Mouse (Mus musculus): ENCODE data around the gene Txndc17. TPM values are rescaled to one million over a fixed set of nuclear protein-coding genes. Genes with fewer than 3 reads are reported as not detected.
"Not testable (repeated sequence)": the region's sequence is repeated elsewhere in the genome, so short reads cannot be mapped to it uniquely, and the experiment has no call there.

Txndc17 gene
- 10 to 100 TPM; 33.6 to 36.7 TPM for total RNA-seq (2021)
- long read RNA-seq, experiment 1, transcript Txndc17-201 (4 exons, 981 nt), result major isoform, 38 of 38 reads
- long read RNA-seq, experiment 1, partial matches to known transcripts, result 0 of 38 reads
- long read RNA-seq, experiment 1, other reads (novel, unspliced or antisense), result 0 of 38 reads
- long read RNA-seq, experiment 2, transcript Txndc17-201 (4 exons, 981 nt), result major isoform, 33 of 33 reads
- long read RNA-seq, experiment 2, partial matches to known transcripts, result 0 of 33 reads
- long read RNA-seq, experiment 2, other reads (novel, unspliced or antisense), result 0 of 33 reads

DNA sequence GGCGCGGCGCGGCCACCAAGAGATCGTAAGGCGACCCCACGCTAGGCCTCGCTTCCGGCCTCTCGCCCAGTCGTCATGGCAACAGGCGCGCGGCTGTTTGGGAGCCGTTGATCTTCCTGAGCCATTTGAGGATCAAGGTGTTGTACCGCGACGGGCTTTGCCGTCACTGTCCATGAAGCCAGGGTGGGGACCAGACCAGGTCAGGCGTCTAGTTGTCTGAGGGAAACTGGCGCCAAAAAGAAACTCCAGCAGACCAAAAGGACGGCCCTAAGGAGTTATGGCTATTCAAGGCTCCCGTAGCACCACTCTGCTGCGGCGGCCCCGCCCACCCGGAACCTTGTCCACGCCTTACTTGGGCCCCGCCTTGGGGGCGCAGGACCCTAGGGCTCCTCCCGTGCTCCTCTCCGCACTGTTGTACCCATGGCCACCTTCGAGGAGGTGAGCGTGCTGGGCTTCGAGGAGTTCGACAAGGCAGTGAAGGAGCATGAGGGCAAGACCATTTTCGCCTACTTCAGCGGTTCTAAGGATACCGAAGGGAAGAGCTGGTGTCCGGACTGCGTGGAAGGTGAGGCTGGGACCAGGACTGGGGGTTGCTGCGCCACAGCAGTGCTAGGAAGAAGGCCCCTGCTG, at the start of gene Txndc17, which contains the start of gene 4933427D14Rik:
Gene Txndc17 (plus strand): TSS at position 344 of the 630 bp plus-strand sequence.
Gene 4933427D14Rik (minus strand): TSS at position 256 of the 630 bp plus-strand sequence.
- intact Hi-C loops (cut with DNase I), result no loop called here
- peak; percentile 70 to 87 for DNase-seq (ENCODE audit: low spot score in 2 of 2)

DNA sequence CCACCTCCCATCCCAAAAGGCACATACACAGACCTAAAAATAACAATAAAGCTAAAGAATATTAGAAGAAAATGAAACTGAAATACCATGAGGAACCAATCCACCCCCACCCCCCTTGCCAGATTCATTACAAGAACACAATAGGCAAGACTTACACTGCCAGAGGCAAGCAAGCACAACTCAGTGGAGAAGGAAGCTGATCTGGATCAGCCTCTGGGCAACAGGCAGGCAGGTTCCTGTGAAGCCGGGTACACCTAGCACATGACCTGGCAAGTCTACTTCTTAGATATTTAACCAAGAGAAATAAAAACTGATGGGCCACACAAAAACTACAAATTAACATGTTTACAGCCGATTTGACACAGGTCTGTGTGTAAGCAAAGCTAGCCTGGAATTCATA, 44.1 kb upstream of the Txndc17 start:
- intact Hi-C loops (cut with DNase I), result no loop called here
- no peak for DNase-seq (ENCODE audit: low spot score in 2 of 2)

DNA sequence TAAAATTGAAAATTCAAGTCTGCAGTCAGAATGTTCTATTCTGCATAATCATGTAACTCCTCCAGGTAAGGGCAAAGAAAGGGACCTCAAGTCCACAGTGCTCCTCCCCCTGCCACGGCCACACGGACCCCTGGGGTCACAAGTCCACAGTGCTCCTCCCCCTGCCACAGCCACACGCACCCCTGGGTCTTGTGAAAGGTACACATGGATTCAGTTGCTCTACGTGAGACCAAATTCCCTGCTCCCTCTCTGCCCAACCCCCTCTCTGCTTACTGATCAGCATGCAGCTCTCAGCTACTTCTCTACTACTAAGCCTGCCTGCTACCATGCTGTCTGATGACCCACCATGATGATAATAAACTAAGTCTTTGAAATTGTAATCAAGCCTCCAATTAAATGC, 37.5 kb upstream of the Txndc17 start:
- DNase-seq (ENCODE audit: low spot score in 2 of 2), result no peak
- intact Hi-C loops (cut with DNase I), result no loop called here

DNA sequence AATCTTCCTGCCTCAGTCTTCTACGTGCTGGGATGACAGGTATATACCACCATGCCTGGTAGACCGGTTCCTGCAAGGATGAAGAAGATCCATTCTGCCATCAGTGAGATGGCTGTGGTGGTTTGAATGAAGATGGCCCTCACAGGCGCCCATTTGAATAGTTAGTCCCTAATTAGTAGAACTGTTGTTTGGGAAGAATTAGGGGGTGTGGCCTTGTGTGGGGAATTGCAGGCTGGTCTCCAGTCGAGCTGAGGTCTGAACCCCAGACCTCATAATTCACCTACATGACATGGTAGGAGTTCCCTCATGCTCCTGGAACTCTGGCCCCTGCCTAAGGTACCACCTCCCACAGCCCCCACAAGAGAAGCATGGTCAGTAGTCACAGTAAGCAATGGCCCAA, 35.4 kb upstream of the Txndc17 start:
- intact Hi-C loops (cut with DNase I); DNase-seq (ENCODE audit: low spot score in 2 of 2): not testable (repeated sequence)

DNA sequence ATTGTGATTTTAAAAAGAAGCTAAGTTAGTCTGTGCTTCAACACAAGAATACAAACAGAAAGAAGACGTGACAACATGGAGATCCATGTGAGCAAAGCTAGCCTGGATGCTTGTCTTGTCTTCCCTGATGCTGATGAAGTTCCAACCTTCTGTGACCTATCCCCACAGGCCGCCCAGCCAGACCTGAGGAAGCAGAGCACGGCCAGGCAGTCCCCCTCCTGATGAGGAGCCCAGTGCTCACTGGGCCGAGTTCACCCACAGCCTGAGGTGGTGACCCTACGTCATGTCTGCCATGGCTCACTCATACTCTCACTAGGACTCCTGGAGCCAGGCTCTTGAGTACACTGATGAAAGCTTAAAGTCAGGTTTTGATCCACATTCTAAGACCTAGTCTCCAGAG, 33.8 kb upstream of the Txndc17 start:
- no peak for DNase-seq (ENCODE audit: low spot score in 2 of 2)
- intact Hi-C loops (cut with DNase I), result no loop called here

DNA sequence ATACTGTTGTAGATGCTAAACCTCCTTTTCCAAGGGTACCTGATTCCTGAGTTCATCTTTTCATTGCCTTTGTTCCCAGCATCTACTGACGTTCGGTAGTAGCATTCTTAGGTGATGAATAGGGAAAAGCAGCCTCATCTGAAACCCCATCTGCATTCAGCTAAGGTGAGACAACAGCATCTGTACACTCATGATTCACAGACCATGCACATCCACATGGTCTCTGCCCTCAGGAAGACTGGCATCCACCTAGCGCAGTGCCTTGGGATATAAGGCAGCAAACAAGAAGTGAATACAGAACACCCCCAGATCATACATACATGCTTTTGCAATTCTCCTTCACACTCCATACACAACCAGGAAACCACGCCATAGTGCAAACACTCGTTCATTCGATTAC, 32.6 kb upstream of the Txndc17 start:
- DNase-seq (ENCODE audit: low spot score in 2 of 2), result no peak
- intact Hi-C loops (cut with DNase I), result no loop called here

DNA sequence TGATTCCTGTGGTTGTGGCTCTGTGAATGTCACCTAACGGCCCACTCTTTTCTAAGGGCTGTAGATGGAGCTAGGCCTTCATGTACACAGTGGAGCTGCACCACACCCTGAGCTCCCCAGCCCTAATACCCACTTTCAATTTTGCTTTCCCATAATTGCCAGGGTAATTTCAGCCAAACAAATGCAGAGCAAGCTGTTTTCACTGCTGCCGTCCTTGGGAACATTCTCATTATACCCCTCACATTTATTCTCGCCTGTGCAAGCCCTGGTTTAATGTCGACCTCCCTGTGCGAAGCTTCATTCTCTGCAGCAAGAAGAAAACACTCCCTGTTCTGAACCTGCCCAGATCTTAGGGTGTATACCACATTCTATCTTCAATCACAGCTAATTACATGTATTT, 31.4 kb upstream of the Txndc17 start:
- intact Hi-C loops (cut with DNase I), result no loop called here
- DNase-seq (ENCODE audit: low spot score in 2 of 2), result no peak

DNA sequence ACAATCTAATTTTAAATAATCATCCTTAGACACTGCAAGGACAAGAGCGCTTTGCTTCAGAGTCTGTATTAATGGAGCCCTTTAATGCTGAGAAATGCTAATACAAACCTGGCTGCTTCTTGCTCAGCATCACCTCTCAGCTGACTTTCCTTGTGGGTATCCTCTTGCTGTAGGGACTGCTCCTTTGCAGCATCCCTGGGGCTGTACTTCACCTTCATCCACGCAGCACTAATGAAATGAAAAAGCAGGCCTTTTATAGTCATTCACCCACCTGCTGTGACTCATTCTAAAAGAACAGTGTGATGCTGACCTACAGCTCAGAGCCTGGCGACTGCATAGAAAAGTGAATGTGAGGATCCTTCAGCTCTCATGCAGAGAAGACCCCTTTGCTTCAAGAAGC, 30.8 kb upstream of the Txndc17 start:
- intact Hi-C loops (cut with DNase I), result no loop called here
- DNase-seq (ENCODE audit: low spot score in 2 of 2), result no peak

DNA sequence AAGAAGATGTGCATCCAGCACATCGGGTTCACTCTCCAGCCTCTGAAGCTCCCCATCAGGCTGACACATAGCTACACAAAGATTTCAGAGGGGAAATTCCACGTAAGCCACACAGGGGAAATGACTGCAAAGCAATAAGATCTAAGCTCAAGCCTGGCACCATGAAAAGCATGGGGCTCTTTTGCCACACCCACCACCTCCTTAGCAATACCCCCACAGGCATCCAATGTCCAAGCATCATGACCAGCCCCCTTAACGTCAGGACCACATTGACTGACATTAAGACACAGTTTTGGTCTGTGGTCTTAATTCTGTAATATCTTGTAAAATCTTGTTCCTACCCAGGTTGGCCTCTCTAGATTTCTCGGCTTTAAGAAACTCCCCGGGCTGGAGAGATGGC, 26.8 kb upstream of the Txndc17 start:
- intact Hi-C loops (cut with DNase I), result no loop called here
- DNase-seq (ENCODE audit: low spot score in 2 of 2), result no peak

DNA sequence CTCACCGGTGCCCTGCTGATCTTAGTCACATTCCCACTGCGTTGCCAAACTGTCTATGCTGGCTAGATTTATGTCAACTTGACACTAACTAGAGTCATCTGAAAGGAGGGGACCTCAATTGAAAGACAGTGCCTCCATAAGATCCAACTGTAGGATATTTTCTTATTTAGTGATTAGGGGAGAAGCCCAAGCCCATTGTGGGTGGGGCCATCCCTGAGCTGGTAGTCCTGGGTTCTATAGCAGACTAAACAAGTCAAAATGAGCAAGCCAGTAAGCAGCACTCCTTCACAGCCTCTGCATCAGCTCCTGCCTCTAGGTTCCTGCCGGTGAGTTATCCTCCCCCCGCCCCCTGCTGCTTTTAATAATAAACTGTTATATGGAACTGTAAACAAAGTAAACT, 26.2 kb upstream of the Txndc17 start:
- no peak for DNase-seq (ENCODE audit: low spot score in 2 of 2)
- intact Hi-C loops (cut with DNase I), result no loop called here

DNA sequence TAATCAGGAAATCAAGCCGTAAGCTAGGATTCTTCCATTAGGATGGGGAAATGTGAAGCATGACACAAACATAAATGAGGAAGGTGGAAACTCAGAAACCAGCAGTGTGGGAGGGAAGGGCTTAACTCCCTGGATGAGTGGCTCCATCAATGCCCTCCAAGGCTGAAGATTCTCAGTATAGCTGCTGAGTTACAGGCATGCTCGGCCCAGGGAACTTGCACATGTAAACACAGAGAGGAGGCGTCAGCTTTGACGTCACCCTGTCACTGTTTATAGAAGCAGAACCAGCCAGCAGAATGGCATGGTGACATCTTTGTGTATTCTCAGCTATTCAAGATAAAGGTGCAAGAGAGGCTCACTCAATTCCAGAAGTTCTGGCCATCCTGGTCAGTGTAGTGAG, 23.1 kb upstream of the Txndc17 start:
- DNase-seq (ENCODE audit: low spot score in 2 of 2), result no peak
- intact Hi-C loops (cut with DNase I), result no loop called here

DNA sequence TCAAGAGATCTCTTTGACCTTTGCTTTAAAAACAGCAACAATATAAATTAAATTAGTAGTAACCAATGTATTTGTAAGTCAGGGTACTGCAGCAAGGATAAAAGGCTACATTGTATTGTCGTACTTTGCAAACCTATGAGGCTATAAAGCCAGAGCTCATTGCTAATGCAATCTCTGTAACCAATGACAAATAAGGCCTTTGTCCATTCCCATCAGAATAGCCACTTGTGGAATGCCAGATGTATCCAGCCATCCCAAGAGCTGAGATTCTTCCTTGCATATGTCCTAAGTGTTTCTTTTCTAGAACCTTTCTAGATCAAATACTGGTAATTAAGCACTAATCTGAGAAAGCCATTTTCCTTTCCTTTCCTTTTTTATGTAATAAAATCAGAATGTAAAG, 16.5 kb upstream of the Txndc17 start:
- intact Hi-C loops (cut with DNase I), result no loop called here
- DNase-seq (ENCODE audit: low spot score in 2 of 2), result no peak

DNA sequence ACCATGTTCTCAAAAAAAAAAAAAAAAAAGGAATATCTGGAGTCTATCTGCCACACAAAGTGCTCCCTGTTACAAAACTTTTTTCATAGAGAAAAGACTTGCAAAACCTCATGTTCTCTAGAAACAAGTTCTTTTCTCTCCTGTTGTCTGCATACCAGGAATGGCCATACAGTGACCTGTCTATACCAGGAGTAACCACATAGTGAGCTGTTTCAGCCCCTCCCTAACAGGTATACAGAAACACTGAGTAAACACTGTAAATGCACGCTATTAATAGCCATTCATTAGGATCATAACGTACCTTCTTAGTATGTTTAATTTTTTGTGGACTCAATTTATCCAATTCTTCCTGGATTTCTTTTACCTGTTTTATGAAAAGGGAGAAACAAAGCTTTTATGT, 13.1 kb upstream of the Txndc17 start:
- intact Hi-C loops (cut with DNase I), result no loop called here
- DNase-seq (ENCODE audit: low spot score in 2 of 2), result no peak

DNA sequence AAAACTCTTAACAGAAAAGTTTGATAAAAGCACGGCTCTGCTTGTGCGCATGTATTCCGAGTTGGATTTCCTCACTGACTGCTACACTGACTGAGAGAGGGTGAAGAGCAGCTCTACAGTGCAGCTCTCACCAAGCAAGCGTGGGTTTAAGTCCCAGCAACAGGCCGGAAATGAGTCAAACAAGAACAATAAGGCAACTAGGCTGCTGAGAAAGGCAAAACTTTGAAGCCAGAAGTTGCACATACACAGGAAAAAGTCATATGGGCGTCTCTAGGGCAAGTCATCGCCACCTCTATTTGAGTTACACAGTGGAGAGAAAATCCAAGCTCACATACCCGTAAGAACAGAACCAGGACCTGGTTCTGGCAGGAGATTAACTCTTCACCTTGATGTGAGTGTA, 10.8 kb upstream of the Txndc17 start:
- intact Hi-C loops (cut with DNase I), result no loop called here
- DNase-seq (ENCODE audit: low spot score in 2 of 2), result no peak

DNA sequence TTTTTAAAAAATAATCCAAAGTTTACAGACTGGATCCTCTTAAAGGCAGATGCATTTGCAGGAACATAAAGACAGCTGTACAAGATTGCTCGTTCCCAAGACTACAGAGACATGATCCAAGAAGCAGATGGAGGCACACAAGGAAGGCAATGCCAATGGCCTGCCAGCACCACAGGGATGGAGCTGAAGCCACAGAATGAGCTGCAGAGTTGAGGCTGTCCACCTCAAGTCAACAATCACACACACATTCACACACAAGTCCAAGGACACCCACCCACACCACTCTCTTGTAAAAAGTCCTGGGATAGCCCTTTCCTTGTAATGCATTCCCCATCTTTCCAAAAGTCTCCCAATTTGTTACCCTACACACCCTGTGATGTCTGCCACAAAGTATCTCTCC, 3.9 kb upstream of the Txndc17 start:
- peak in 1 of 2 experiments; percentile 39 for DNase-seq (ENCODE audit: low spot score in 2 of 2)
- intact Hi-C loops (cut with DNase I), result no loop called here

DNA sequence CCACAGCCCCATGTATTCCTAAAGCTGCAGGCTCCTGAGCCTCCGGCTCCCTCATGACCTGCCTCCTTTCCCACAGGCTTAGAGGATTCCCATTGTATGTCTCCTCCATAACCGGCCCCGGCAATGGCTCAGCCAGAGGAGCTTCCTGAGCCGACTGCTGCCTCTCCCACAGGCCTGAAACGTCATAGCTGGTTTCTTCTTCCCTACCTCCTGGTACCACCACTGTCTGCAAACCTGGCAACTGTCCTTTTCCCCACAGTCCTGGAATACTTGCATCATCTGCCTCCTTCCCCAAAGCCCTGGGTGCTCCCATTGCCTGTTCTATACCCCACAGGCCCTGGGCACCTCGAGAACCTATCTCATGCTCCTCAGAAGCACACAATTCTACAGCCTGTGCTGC, 2.1 kb upstream of the Txndc17 start:
- peak in 1 of 2 experiments; percentile 35 for DNase-seq (ENCODE audit: low spot score in 2 of 2)
- intact Hi-C loops (cut with DNase I), result no loop called here

DNA sequence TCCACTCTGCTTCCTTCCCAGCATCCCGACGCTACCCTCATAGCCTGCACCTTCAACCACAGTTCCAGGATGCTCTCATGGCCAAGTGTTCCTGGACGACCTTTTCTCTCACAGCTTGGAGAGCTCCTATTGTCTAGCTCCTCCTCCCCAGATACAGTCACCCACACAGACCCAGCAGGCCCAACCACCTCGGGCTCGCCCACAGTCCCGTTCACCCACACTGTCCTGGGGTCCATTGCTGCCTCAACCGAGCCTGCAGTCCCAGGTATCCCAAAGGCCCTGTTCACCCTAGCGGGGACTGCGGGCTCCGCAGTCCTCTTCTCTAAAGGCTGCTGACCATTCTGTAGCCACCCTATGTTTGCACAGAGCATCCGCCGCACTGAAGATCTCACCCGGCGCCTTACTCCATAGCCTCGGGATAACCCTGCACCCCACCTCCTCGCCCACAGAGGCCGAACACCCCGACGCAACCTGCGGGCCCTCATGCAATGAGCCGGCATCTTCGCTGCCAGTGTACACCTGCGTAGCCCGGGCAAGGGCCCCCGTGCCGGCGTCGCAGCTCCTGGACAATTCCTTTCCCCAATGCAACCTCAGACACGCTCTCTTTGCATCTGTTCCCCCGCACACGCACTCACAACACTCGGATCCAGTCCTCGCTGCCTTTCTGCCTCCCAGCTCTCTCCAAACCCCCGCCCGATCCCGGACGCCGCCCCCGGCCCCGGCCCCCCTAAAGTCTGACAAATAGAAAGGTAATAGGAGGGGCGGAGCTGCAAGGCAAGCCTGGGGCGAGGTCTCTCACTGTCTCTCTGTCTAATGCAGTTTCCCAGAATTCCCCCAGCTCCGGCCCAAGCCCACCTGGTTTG, 775 bp upstream of the Txndc17 start, which contains the start of gene Gm43951:
Gene Gm43951 (minus strand): TSS at position 500 of the 863 bp plus-strand sequence.
- intact Hi-C loops (cut with DNase I), result no loop called here
- DNase-seq (ENCODE audit: low spot score in 2 of 2), result peak; percentile 34 to 59

DNA sequence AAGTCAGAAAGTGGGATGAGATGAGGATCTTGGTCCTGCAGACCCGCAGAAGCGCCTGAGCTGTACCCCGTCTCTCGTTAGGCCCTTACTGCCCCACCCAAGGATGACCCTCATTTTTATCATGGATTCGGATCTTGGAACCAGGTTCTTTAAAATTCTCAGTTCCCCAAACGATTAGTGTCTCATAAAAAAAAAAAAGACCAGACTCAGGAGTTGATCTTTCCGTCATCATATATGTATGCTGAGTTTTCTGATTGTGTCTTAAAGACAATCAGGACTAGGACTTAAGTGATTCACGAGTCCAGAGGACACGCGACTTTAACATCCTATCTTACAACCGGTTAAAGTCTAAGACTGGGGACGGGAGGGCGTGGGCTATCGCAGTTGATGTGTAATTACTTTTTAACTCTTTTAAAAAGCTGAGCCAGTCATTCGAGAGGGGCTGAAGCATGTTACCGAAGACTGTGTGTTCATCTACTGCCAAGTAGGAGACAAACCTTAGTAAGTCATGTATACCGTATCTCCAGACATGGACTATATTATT, 559 bp downstream of the Txndc17 start:
- DNase-seq (ENCODE audit: low spot score in 2 of 2), result no peak
- intact Hi-C loops (cut with DNase I), result no loop called here

DNA sequence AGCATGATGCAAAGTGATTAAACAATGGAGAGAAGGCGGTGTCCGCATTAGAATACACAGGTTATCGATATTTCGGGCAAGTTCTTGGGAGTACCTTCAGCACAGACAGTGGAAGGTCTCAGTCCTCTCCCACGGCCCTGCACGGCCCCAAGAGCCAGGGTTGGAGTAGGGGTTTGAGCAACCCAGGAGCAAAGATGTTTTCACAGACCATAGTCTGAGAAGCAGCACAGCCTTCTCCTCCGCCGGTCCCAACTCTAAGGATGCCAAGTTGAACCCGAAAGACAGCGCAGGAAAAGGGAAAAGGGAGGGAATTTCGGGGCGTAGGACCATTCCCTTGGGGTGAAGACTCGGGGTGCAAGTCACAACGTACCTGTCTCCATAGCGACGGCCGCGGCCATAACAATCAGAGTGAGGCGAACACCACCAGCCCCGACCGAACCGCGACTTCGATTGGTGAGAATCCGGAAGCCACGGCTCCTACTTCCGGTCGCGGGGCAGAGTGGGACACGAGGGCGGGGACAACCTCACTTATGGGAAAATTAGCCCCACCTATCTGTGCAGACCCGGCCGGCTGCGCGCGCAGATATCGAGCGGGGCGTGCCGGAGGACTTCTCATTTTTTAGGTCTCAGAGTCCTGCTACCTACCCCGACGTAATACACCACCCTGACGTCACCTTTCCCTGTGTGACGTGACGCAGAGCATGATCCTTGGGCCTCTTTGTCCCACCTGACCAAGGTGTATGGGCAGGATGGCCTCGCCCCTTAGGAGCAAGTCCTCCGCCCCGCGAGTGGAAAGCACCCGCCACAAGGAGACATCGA, 7.5 kb downstream of the Txndc17 start:
- peak; percentile 94 to 96 for DNase-seq (ENCODE audit: low spot score in 2 of 2)
- intact Hi-C loops (cut with DNase I), result no loop called here

All from left cerebral cortex, postnatal 14 days (tissue).